Mouse (Mus musculus) G1E (cell line): ENCODE data around the gene Tti1. TPM values are rescaled to one million over a fixed set of nuclear protein-coding genes. Genes with fewer than 3 reads are reported as not detected.

Source experiments
- ATAC-seq: 2 replicates; pipeline ENCODE4 v1.8.0; 2016; ENCODE audit warnings: mild to moderate bottlenecking; ENCODE audit not compliant: insufficient number of reproducible peaks, poor library complexity, low FRiP score, severe bottlenecking; ENCODE audit errors: extremely low read depth
- DNase-seq: peaks from one replicate; pipeline ENCODE4 v3.0.0; 2012; ENCODE audit warnings: low spot score
- H3K27me3 ChIP-seq: 2 replicates; pipeline ENCODE4 v1.6.1; 2012; ENCODE audit warnings: mild to moderate bottlenecking, low read length, inconsistent platforms; ENCODE audit not compliant: insufficient read depth
- H3K36me3 ChIP-seq: replicated peaks from 2 replicates; pipeline ENCODE3; 2012; ENCODE audit warnings: mild to moderate bottlenecking, inconsistent platforms
- H3K4me1 ChIP-seq: 2 replicates; pipeline ENCODE4 v1.6.1; 2012; ENCODE audit warnings: low read depth, low read length, inconsistent platforms, mixed read lengths; ENCODE audit not compliant: insufficient read depth
- H3K4me3 ChIP-seq: 2 replicates; pipeline ENCODE4 v1.5.1; 2012; ENCODE audit warnings: low read depth, mild to moderate bottlenecking, inconsistent platforms, low read length, moderate library complexity, mixed read lengths
- H3K9me3 ChIP-seq: replicated peaks from 2 replicates; pipeline ENCODE4 v1.6.1; 2012; ENCODE audit warnings: inconsistent platforms
- CTCF ChIP-seq: IDR thresholded peaks from 2 replicates; pipeline ENCODE4 v1.5.1; 2012; ENCODE audit warnings: low read depth, low read length, inconsistent platforms, mixed read lengths
- GATA1 ChIP-seq: IDR thresholded peaks from 2 replicates; pipeline ENCODE4 v1.6.1; 2012; ENCODE audit warnings: borderline replicate concordance, low read length, inconsistent platforms, mixed read lengths
- GATA2 ChIP-seq: IDR thresholded peaks from 2 replicates; pipeline ENCODE4 v1.6.1; 2012; ENCODE audit warnings: low read depth, low read length, inconsistent platforms, borderline replicate concordance
- POLR2AphosphoS5 ChIP-seq: IDR thresholded peaks from 2 replicates; pipeline ENCODE4 v1.6.1; 2012; ENCODE audit warnings: low read depth, low read length, inconsistent platforms; ENCODE audit not compliant: insufficient replicate concordance
- TAL1 ChIP-seq: conservative IDR thresholded peaks from 2 replicates; pipeline ENCODE4 v1.6.1; 2012; ENCODE audit warnings: low read depth, low read length, inconsistent platforms, mixed read lengths
- polyA plus RNA-seq: library from polyadenylated mRNA; stranded (reverse); fragments of >175 nt; gene quantifications from 2 replicates; pipeline ENCODE4 v1.2.3, GENCODE M21; 2012
- total RNA-seq, 2 experiments: library from RNA; stranded (forward) in 1 of 2; stranded (reverse) in 1 of 2; fragments of 200-1000 nt in 1 of 2; fragments of >200 nt in 1 of 2; fragmentation: Nextera tagmentation in 1 of 2; gene quantifications; 2 replicates each; pipeline ENCODE4 v1.2.3; 2014 to 2017

The Tti1 gene
- total and polyA plus RNA-seq, 3 experiments: 9.4 to 39.7 (median 24.7) TPM

- H3K9me3 ChIP-seq: no peaks in the 10 kb centered on the region
- H3K4me1 ChIP-seq: peaks cover 3% of the 10 kb centered on the region; the same call in 1 of the 2 replicates
- H3K4me3 ChIP-seq: no peak overlapping the region
- no peak for ATAC-seq
- H3K27me3 ChIP-seq: no peaks in the 10 kb centered on the region
- TF ChIP-seq TAL1 (no peak), CTCF (no peak), GATA2 (no peak), POLR2AphosphoS5 (no peak), GATA1 (no peak)
- no peak for DNase-seq
- peaks cover 86% of the 10 kb centered on the region for H3K36me3 ChIP-seq
Measured at GRCm38 (mm10) chr2:158046186-158046585, 18.0 kb upstream of the Tti1 start.

DNA sequence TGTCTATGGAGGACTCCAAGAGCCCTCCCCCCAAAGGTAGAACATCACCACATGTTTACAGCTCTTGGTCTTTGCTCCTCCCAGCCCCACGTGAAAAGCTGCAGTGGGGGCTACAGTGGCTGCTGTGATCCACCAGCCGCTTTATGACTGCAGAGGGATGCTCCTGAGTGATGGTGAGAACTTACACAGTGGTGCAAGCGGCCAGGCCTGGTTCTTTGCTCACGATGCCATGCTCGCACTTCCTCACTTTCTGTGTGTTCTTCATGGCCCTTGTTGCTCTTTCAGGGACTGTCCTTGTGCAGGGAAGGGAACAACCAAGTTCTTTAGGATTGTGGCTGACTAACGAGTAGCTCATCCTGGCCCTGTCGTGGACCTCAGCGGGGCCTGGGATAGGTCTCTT, 15.3 kb upstream of the Tti1 start:
- no peak overlapping the region for H3K4me3 ChIP-seq
- H3K27me3 ChIP-seq: no peaks in the 10 kb centered on the region
- no peaks in the 10 kb centered on the region for H3K9me3 ChIP-seq
- peaks cover 6% of the 10 kb centered on the region; the same call in 1 of the 2 replicates for H3K4me1 ChIP-seq
- TF ChIP-seq TAL1 (no peak), CTCF (no peak), GATA2 (no peak), GATA1 (no peak), POLR2AphosphoS5 (no peak)
- peaks cover 92% of the 10 kb centered on the region for H3K36me3 ChIP-seq
- ATAC-seq (no peak), DNase-seq (no peak)

DNA sequence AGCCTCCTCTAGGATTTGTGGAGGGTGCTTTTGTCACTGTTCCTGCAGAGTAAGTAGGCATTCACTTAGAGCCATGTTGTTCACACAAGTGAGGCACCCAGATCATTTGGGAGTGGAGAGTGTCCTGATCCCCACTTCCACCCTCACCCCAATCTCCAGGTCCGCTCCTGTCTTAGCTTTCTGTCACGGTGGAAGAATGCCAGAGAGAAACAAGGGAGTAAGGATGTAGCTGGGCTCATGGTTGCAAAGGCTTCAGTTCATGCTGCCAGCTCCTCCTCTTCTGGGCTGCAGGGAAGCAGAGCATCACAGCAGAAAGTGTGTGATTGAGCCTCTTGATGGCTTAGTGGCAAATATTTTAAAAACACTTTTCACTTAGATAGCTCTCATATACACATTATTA, 12.2 kb upstream of the Tti1 start:
- H3K36me3 ChIP-seq: peaks cover 92% of the 10 kb centered on the region
- DNase-seq (no peak), ATAC-seq (no peak)
- no peaks in the 10 kb centered on the region for H3K9me3 ChIP-seq
- H3K27me3 ChIP-seq: no peaks in the 10 kb centered on the region
- TF ChIP-seq GATA1 (no peak), TAL1 (no peak), CTCF (no peak), GATA2 (no peak), POLR2AphosphoS5 (no peak)
- 0 out of 2 replicates have a peak, but pooled peaks cover 2% of the 10 kb centered on the region for H3K4me1 ChIP-seq
- no peak overlapping the region for H3K4me3 ChIP-seq

GRCm38 (mm10) chr2:158039662-158040061, 11.4 kb upstream of the Tti1 start:
- Histone ChIP-seq H3K9me3 (no peaks in the 10 kb centered on the region), H3K4me1 (0 out of 2 replicates have a peak, but pooled peaks cover 2% of the 10 kb centered on the region), H3K27me3 (no peaks in the 10 kb centered on the region), H3K4me3 (no peak overlapping the region), H3K36me3 (peaks cover 87% of the 10 kb centered on the region)
- no peak for DNase-seq
- ATAC-seq: no peak
- no peak for TF ChIP-seq CTCF
- no peak for TF ChIP-seq TAL1
- no peak for TF ChIP-seq POLR2AphosphoS5
- TF ChIP-seq GATA1: no peak
- no peak for TF ChIP-seq GATA2

DNA sequence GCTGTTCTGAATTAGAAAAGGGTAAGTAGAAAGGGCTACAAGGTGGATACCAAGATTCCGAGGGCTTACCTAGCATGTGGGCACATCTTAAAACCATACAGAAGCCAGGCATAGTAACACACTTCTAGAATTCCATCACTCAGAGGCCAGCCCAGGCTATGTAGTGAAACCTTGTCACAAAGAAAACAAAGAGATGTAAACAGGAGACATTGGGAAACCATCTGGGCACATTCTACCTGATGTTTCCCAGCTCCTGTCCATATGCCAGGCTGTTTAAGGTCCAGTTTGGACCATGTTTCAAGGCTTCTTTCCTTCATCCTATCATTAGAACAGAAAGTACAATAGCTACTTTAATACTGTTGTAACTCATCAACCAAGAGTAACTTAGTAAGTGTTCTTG, 9.3 kb upstream of the Tti1 start:
- DNase-seq: no peak
- ATAC-seq: no peak
- H3K36me3 ChIP-seq: peaks cover 74% of the 10 kb centered on the region

GRCm38 (mm10) chr2:158036953-158037352, 8.7 kb upstream of the Tti1 start:
- H3K9me3 ChIP-seq: no peaks in the 10 kb centered on the region
- no peak overlapping the region for H3K4me3 ChIP-seq
- no peaks in the 10 kb centered on the region for H3K27me3 ChIP-seq
- H3K4me1 ChIP-seq: peaks cover 2% of the 10 kb centered on the region; the same call in 1 of the 2 replicates
- no peak for TF ChIP-seq GATA2
- TF ChIP-seq CTCF: no peak
- TF ChIP-seq TAL1: no peak
- TF ChIP-seq POLR2AphosphoS5: no peak
- no peak for TF ChIP-seq GATA1
- H3K36me3 ChIP-seq: peaks cover 72% of the 10 kb centered on the region
- ATAC-seq: no peak
- no peak for DNase-seq

More for the DNA sequence above, 9.3 kb upstream of the Tti1 start:
- peaks cover 2% of the 10 kb centered on the region; the same call in 1 of the 2 replicates for H3K4me1 ChIP-seq
- H3K4me3 ChIP-seq: no peak overlapping the region
- H3K9me3 ChIP-seq: no peaks in the 10 kb centered on the region
- H3K27me3 ChIP-seq: no peaks in the 10 kb centered on the region
- TF ChIP-seq GATA2 (no peak), CTCF (no peak), TAL1 (no peak), GATA1 (no peak), POLR2AphosphoS5 (no peak)

DNA sequence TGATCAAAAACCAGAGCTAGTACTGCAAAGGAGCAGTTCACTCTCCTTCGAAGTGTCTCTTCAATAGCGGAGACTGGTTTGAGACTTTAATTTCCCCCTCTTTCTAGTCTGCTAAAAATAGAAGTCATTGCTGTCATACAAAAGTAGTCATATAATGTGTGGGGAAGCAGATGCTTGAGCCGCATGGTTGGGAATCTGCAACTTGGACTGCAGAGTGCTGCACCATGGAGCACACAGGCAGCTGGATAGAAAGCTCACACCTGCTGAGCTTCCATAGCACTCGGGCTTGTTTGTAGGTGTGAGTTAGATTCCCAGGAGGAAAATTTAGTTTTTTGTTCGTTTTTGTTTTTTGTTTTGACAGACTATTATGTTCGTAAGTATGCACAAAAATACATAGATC, 8.2 kb upstream of the Tti1 start:
- Histone ChIP-seq H3K27me3 (no peaks in the 10 kb centered on the region), H3K4me3 (no peak overlapping the region), H3K9me3 (no peaks in the 10 kb centered on the region), H3K36me3 (peaks cover 66% of the 10 kb centered on the region), H3K4me1 (peaks cover 5% of the 10 kb centered on the region; the same call in 1 of the 2 replicates)
- ATAC-seq: no peak
- no peak for DNase-seq
- TF ChIP-seq CTCF (no peak), POLR2AphosphoS5 (no peak), GATA1 (no peak), GATA2 (no peak), TAL1 (no peak)
